Mouse (Mus musculus) Patski (cell line): Measurements from ENCODE around the gene Gm4553. TPM values are rescaled to one million over a fixed set of nuclear protein-coding genes. Genes with fewer than 3 reads are reported as not detected.
"Not testable (repeated sequence)": the region's sequence is repeated elsewhere in the genome, so short reads cannot be mapped to it uniquely, and the experiment has no call there.

ENCODE experiments used
- ATAC-seq: fragments of 100-300 bp; one replicate; pipeline ENCODE4 v1.8.0; 2021
- CTCF ChIA-PET: fragments of 350-600 bp; sonication (Branson Sonifier 250); formaldehyde crosslinking; loops from one replicate; lab custom pipeline; 2022; ENCODE audit warnings: inconsistent platforms; lab: Charles Lee
- POLR2A ChIA-PET: fragments of 350-600 bp; sonication (Branson Sonifier 250); formaldehyde crosslinking; loops from one replicate; lab custom pipeline; 2022; ENCODE audit warnings: antibody characterized with exemption, inconsistent platforms; lab: Charles Lee
- DNase-seq: peaks from one replicate; pipeline ENCODE4 v3.0.0-alpha.2; 2011; ENCODE audit warnings: low read depth, low spot score
- H3K27me3 ChIP-seq: fragments of 371-371 bp; one replicate; pipeline ENCODE4 v1.5.1; 2021
- CTCF ChIP-seq: fragments of 100-300 bp; IDR thresholded peaks from one replicate; pipeline ENCODE4 v1.5.1; 2021
- in situ Hi-C: fragments of 300-500 bp; cut with MboI; formaldehyde crosslinking; loops from 3 replicates; pipeline ENCODE4 v1.11.1; 2018; ENCODE audit warnings: low pct_unique_long_range_greater_than_20kb, mixed read lengths
- polyA plus RNA-seq: library from polyadenylated mRNA; unstranded; gene quantifications from one replicate; pipeline ENCODE4 v1.2.3, GENCODE M21; 2021

Gene Gm4553
- polyA plus RNA-seq, 1 experiment from 2014 or later: not detected

GRCm38 (mm10) chr7:142169836-142170235, 4.3 kb upstream of the Gm4553 start:
- POLR2A ChIA-PET: no interaction called here
- H3K27me3 ChIP-seq: peaks cover 13% of the 10 kb centered on the region
- ATAC-seq (no peak), DNase-seq (no peak)
- in situ Hi-C loops: no loop called here
- TF ChIP-seq CTCF: peak; percentile 47
- CTCF ChIA-PET: no interaction called here

- ATAC-seq (no peak), DNase-seq (no peak)
- in situ Hi-C loops: no loop called here
- ChIA-PET CTCF (no interaction called here), POLR2A (no interaction called here)
- TF ChIP-seq CTCF: no peak
- peaks cover 10% of the 10 kb centered on the region for H3K27me3 ChIP-seq
Observed at GRCm38 (mm10) chr7:142159366-142159765, 6.2 kb downstream of the Gm4553 start.

- CTCF ChIA-PET, DNase-seq, in situ Hi-C loops, POLR2A ChIA-PET, ATAC-seq: not testable (repeated sequence)
- peaks cover 11% of the 10 kb centered on the region for H3K27me3 ChIP-seq
Observed at GRCm38 (mm10) chr7:142157013-142157412, 8.5 kb downstream of the Gm4553 start, which contains the start of gene Gm29735. TSS of gene Gm29735 (minus strand) at chr7:142157113.

GRCm38 (mm10) chr7:142155308-142155707, 10.2 kb downstream of the Gm4553 start:
- no peak for DNase-seq
- ChIA-PET POLR2A (no interaction called here), CTCF (no interaction called here)

GRCm38 (mm10) chr7:142152191-142152590, 13.3 kb downstream of the Gm4553 start:
- no peak for TF ChIP-seq CTCF
- ATAC-seq (no peak), DNase-seq (no peak)
- ChIA-PET CTCF (no interaction called here), POLR2A (no interaction called here)
- in situ Hi-C loops: no loop called here
- H3K27me3 ChIP-seq: peaks cover 5% of the 10 kb centered on the region

More at GRCm38 (mm10) chr7:142155308-142155707, 10.2 kb downstream of the Gm4553 start:
- in situ Hi-C loops: no loop called here
- H3K27me3 ChIP-seq: peaks cover 11% of the 10 kb centered on the region
- no peak for ATAC-seq
- TF ChIP-seq CTCF: no peak

GRCm38 (mm10) chr7:142148633-142149032, 16.9 kb downstream of the Gm4553 start:
- ATAC-seq (no peak), DNase-seq (no peak)
- POLR2A ChIA-PET: no interaction called here
- CTCF ChIA-PET: no interaction called here
- peaks cover 5% of the 10 kb centered on the region for H3K27me3 ChIP-seq
- in situ Hi-C loops: loop anchor here (5.0 kb wide), 1 partner anchor 99 kb away; no protein-coding TSS in a partner anchor
- no peak for TF ChIP-seq CTCF

- ChIA-PET POLR2A (no interaction called here), CTCF (interaction anchor here (1.0 kb wide), 1 partner anchor 13 kb away, joined by 3 read pairs; no protein-coding TSS in a partner anchor)
- in situ Hi-C loops: loop anchor here (5.0 kb wide), 1 partner anchor 101 kb away; no protein-coding TSS in a partner anchor
- DNase-seq (no peak), ATAC-seq (no peak)
- no peaks in the 10 kb centered on the region for H3K27me3 ChIP-seq
- peak; percentile 63 for TF ChIP-seq CTCF
Observed at GRCm38 (mm10) chr7:142146033-142146432, 19.5 kb downstream of the Gm4553 start.

- no peak for TF ChIP-seq CTCF
- ATAC-seq: no peak
- ChIA-PET CTCF (interaction anchor here (1.0 kb wide), 1 partner anchor 13 kb away, joined by 3 read pairs; no protein-coding TSS in a partner anchor), POLR2A (no interaction called here)
- DNase-seq: no peak
- H3K27me3 ChIP-seq: no peaks in the 10 kb centered on the region
- in situ Hi-C loops: loop anchor here (5.0 kb wide), 1 partner anchor 102 kb away; no protein-coding TSS in a partner anchor
Observed at GRCm38 (mm10) chr7:142145413-142145940, 20.1 kb downstream of the Gm4553 start.

GRCm38 (mm10) chr7:142144507-142144906, 21.0 kb downstream of the Gm4553 start, which contains the start of gene Gm45337:
TSS of gene Gm45337 (minus strand) at chr7:142144607.
- H3K27me3 ChIP-seq: no peaks in the 10 kb centered on the region
- in situ Hi-C loops: no loop called here
- DNase-seq (no peak), ATAC-seq (no peak)
- ChIA-PET POLR2A (no interaction called here), CTCF (no interaction called here)
- no peak for TF ChIP-seq CTCF

GRCm38 (mm10) chr7:142143506-142144010, 22.0 kb downstream of the Gm4553 start:
- POLR2A ChIA-PET, CTCF ChIA-PET, DNase-seq, in situ Hi-C loops, H3K27me3 ChIP-seq, ATAC-seq: not testable (repeated sequence)

- ATAC-seq: no peak
- no peak for TF ChIP-seq CTCF
- H3K27me3 ChIP-seq: peaks cover 12% of the 10 kb centered on the region
- DNase-seq: no peak
- ChIA-PET CTCF (no interaction called here), POLR2A (no interaction called here)
- in situ Hi-C loops: no loop called here
Observed at GRCm38 (mm10) chr7:142140696-142141095, 24.8 kb downstream of the Gm4553 start.

GRCm38 (mm10) chr7:142135934-142136333, 29.6 kb downstream of the Gm4553 start, which contains the start of gene Gm39115:
TSS of gene Gm39115 (minus strand) at chr7:142136034.
- DNase-seq, ATAC-seq, in situ Hi-C loops, CTCF ChIA-PET, POLR2A ChIA-PET: not testable (repeated sequence)
- H3K27me3 ChIP-seq: peaks cover 15% of the 10 kb centered on the region
